Mouse (Mus musculus) heart, postnatal 36 days (tissue): ENCODE measurements around the gene Nudt2. TPM values are rescaled to one million over a fixed set of nuclear protein-coding genes. Genes with fewer than 3 reads are reported as not detected.

Experiments used
- DNase-seq, 2 experiments: peaks; one replicate each; pipeline ENCODE4 v3.0.0; 2021 to 2022
- intact Hi-C: fragments of 180-260 bp; cut with DNase I; formaldehyde crosslinking; loops from one replicate; pipeline ENCODE4 v1.15.1; 2025
- total RNA-seq, 2 experiments: library from RNA; stranded (reverse); gene quantifications; 2 replicates each; pipeline ENCODE4 v1.2.3; 2021

Gene Nudt2
- total RNA-seq, 2 experiments from 2014 or later: 29.0 to 32.7 TPM

GRCm38 (mm10) chr4:41517233-41517632 is 52.3 kb downstream of the Nudt2 start, which contains the start of gene 1110017D15Rik:
TSS of gene 1110017D15Rik (minus strand) at chr4:41517333.
- intact Hi-C loops: no loop called here
- DNase-seq: no peak

GRCm38 (mm10) chr4:41518349-41518748 is 53.4 kb downstream of the Nudt2 start:
- intact Hi-C loops: no loop called here
- no peak for DNase-seq

GRCm38 (mm10) chr4:41519195-41519594 is 54.2 kb downstream of the Nudt2 start:
- DNase-seq: no peak
- intact Hi-C loops: no loop called here

- DNase-seq: no peak
- intact Hi-C loops: no loop called here
These were observed 55.7 kb downstream of the Nudt2 start for GRCm38 (mm10) chr4:41520641-41521040.

- no peak for DNase-seq
- intact Hi-C loops: no loop called here
These were observed 57.2 kb downstream of the Nudt2 start for GRCm38 (mm10) chr4:41522136-41522535.

- intact Hi-C loops: loop anchor here (1.0 kb wide), 1 partner anchor 91 kb away; no protein-coding TSS in a partner anchor
- DNase-seq: peak in 1 of 2 experiments; percentile 55
These were observed 57.8 kb downstream of the Nudt2 start for GRCm38 (mm10) chr4:41522788-41523187.

GRCm38 (mm10) chr4:41523839-41524238 is 58.9 kb downstream of the Nudt2 start:
- intact Hi-C loops: loop anchor here (1.0 kb wide), 1 partner anchor 89 kb away; no protein-coding TSS in a partner anchor

GRCm38 (mm10) chr4:41524829-41525228 is 59.9 kb downstream of the Nudt2 start:
- intact Hi-C loops: no loop called here
- no peak for DNase-seq

More at GRCm38 (mm10) chr4:41523839-41524238, 58.9 kb downstream of the Nudt2 start:
- DNase-seq: no peak

- no peak for DNase-seq
- intact Hi-C loops: no loop called here
These were observed 61.6 kb downstream of the Nudt2 start for GRCm38 (mm10) chr4:41526553-41526952.

- no peak for DNase-seq
- intact Hi-C loops: no loop called here
These were observed 62.1 kb downstream of the Nudt2 start for GRCm38 (mm10) chr4:41527076-41527475.

GRCm38 (mm10) chr4:41527996-41528395 is 63.0 kb downstream of the Nudt2 start:
- intact Hi-C loops: no loop called here
- DNase-seq: no peak

Other genes starting within 250 kb of the Nudt2 start
- gene Ubap2, start 190.0 kb upstream of the Nudt2 start, total RNA-seq: 10 to 100 TPM; 59.4 to 61.1 TPM
- gene Dcaf12, start 150.3 kb upstream of the Nudt2 start, total RNA-seq: 10 to 100 TPM; 37.9 to 43.4 TPM
- gene Ubap1, start 116.2 kb upstream of the Nudt2 start, total RNA-seq: 10 to 100 TPM; 34.1 to 40.3 TPM
- 1 to 10 TPM in 1 of 2 experiments, under 1 TPM in 1; 0.35 to 1.2 TPM for gene Kif24, start 264 bp upstream of the Nudt2 start, total RNA-seq
- 10 to 100 TPM; 11.6 to 11.8 TPM for gene AI464131, start 37.9 kb downstream of the Nudt2 start, total RNA-seq
- gene 1110017D15Rik, start 52.2 kb downstream of the Nudt2 start, total RNA-seq: under 1 TPM in 1 of 2 experiments, not detected in 1; 0.43 TPM
- 10 to 100 TPM; 14.7 to 15.1 TPM for gene Fam219a, start 104.4 kb downstream of the Nudt2 start, total RNA-seq
- gene Dnaic1, start 104.6 kb downstream of the Nudt2 start, total RNA-seq: 1 to 10 TPM; 2.6 to 3.7 TPM
- 1 to 10 TPM; 9.1 to 9.9 TPM for gene Enho, start 175.2 kb downstream of the Nudt2 start, total RNA-seq
- gene Cntfr, start 231.9 kb downstream of the Nudt2 start, total RNA-seq: 1 to 10 TPM; 2.6 to 3.8 TPM
- gene Il11ra1, start 234.8 kb downstream of the Nudt2 start, total RNA-seq: 10 to 100 TPM; 85.5 to 91.8 TPM
- 10 to 100 TPM; 31.6 to 32.3 TPM for gene Rpp25l, start 248.4 kb downstream of the Nudt2 start, total RNA-seq